Mouse (Mus musculus): ENCODE measurements around the gene Rnf187. TPM values are rescaled to one million over a fixed set of nuclear protein-coding genes. Genes with fewer than 3 reads are reported as not detected.

Gene Rnf187
- polyA plus RNA-seq, 1 experiment from 2014 or later, result 431 TPM

DNA sequence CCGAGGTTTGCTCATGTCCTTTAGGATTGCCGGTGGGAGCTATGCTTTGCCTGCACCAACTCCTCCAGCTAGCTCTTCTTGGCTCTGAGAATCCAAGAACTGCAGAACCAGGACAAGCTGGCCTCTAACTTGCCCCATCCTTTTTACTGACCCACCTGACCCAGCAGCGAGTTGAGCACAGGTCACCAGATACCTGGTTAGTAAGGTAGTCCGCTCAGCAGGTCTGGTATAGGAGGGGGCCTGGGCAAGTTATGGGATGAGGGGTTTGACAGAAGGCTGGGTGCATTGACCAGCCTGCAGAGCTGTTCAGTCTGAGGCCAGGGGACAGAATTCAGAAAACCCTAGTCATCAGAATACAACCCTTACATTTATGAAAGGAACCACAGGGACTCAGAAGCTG, 9.7 kb downstream of the Rnf187 start:
- Histone ChIP-seq H3K9ac (no peak overlapping the region), H3K9me3 (no peaks in the 10 kb centered on the region), H3K27me3 (no peaks in the 10 kb centered on the region), H3K36me3 (replicated peaks) (peaks cover 34% of the 10 kb centered on the region), H3K27ac (no peak overlapping the region), H3K4me1 (0 out of 2 replicates have a peak, but pooled peaks cover 8% of the 10 kb centered on the region), H3K4me3 (replicated peaks) (no peak overlapping the region), H3K4me2 (no peak overlapping the region)
- WGBS, result 77% methylated on average over 4 of the region's 4 CpGs
- ATAC-seq (ENCODE audit: low FRiP score), result no peak

GRCm38 (mm10) chr11:58927790-58928651, 10.7 kb downstream of the Rnf187 start:
- WGBS, result 40% methylated on average over 20 of the region's 20 CpGs
- Histone ChIP-seq H3K36me3 (replicated peaks) (peaks cover 24% of the 10 kb centered on the region), H3K27me3 (no peaks in the 10 kb centered on the region), H3K4me1 (0 out of 2 replicates have a peak, but pooled peaks cover 8% of the 10 kb centered on the region), H3K27ac (peak overlapping the region; percentile 2; the same call in 1 of the 2 replicates), H3K4me3 (replicated peaks) (0 out of 2 replicates have a peak overlapping the region, but pooled peaks have one; percentile 0), H3K9ac (no peak overlapping the region; the same call in 1 of the 2 replicates), H3K4me2 (peak overlapping the region; percentile 1), H3K9me3 (no peaks in the 10 kb centered on the region)
- peak; percentile 63 for ATAC-seq (ENCODE audit: low FRiP score)

GRCm38 (mm10) chr11:58927053-58927452, 11.7 kb downstream of the Rnf187 start:
- H3K4me1 ChIP-seq, result 0 out of 2 replicates have a peak, but pooled peaks cover 8% of the 10 kb centered on the region

GRCm38 (mm10) chr11:58926651-58927050, 12.1 kb downstream of the Rnf187 start:
- no peak overlapping the region for H3K9ac ChIP-seq
- no peak overlapping the region for H3K4me3 ChIP-seq (replicated peaks)
- H3K9me3 ChIP-seq, result no peaks in the 10 kb centered on the region
- ATAC-seq (ENCODE audit: low FRiP score), result no peak
- 0 out of 2 replicates have a peak, but pooled peaks cover 8% of the 10 kb centered on the region for H3K4me1 ChIP-seq
- 81% methylated on average over 2 of the region's 3 CpGs for WGBS
- H3K27me3 ChIP-seq, result no peaks in the 10 kb centered on the region
- peaks cover 10% of the 10 kb centered on the region for H3K36me3 ChIP-seq (replicated peaks)
- no peak overlapping the region for H3K27ac ChIP-seq
- H3K4me2 ChIP-seq, result no peak overlapping the region

More at GRCm38 (mm10) chr11:58927053-58927452, 11.7 kb downstream of the Rnf187 start:
- no peak overlapping the region for H3K4me2 ChIP-seq
- no peak overlapping the region for H3K4me3 ChIP-seq (replicated peaks)
- no peaks in the 10 kb centered on the region for H3K9me3 ChIP-seq
- ATAC-seq (ENCODE audit: low FRiP score), result no peak
- 78% methylated on average over 2 of the region's 2 CpGs for WGBS
- H3K36me3 ChIP-seq (replicated peaks), result peaks cover 14% of the 10 kb centered on the region
- H3K27ac ChIP-seq, result no peak overlapping the region
- no peak overlapping the region for H3K9ac ChIP-seq
- no peaks in the 10 kb centered on the region for H3K27me3 ChIP-seq

DNA sequence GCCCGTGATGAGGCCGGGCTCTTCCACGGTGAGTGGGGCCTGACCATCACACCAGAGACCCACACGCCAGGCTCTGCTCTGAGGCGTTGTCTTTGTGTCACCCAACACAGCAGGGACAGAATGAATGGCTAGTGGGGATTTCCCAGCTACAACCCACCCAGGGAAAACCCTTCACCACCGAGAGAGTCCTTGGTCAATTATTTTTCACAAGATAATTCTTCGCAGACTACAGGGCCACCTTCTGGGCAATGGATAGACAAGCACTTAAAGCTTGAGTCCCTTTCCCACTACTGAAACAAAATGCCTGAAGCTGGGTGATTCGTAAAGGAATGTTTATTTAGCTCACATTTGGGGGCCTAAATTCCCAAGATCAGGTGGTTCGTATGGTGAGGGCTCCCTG, 16.3 kb downstream of the Rnf187 start:
- no peak for ATAC-seq (ENCODE audit: low FRiP score)
- Histone ChIP-seq H3K27ac (no peak overlapping the region), H3K9me3 (no peaks in the 10 kb centered on the region), H3K27me3 (no peaks in the 10 kb centered on the region), H3K36me3 (replicated peaks) (no peaks in the 10 kb centered on the region), H3K4me3 (replicated peaks) (no peak overlapping the region), H3K4me1 (no peaks in the 10 kb centered on the region), H3K9ac (no peak overlapping the region), H3K4me2 (no peak overlapping the region)
- WGBS, result 82% methylated on average over 9 of the region's 9 CpGs

DNA sequence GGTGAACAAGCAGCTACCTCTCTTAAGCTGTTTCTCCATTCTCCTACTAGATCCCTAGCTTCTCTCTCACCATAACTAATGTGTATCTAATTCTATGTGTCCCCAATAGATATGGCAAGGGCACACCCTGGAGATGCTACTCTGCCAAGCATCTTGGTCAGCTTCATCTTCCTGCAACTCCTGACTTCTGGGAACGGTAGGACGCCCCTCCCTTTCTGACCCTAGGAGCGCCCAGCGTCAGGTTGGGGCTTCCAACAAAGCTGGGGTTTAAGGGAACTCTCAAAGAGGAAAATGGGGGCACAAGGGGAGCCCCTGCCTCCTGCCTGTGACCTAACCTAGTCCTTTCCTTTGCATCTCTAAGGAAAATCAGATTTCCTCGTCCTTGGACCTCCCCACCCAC, 20.0 kb downstream of the Rnf187 start:
- Histone ChIP-seq H3K36me3 (replicated peaks) (no peaks in the 10 kb centered on the region), H3K4me1 (no peaks in the 10 kb centered on the region), H3K9me3 (no peaks in the 10 kb centered on the region), H3K4me2 (no peak overlapping the region), H3K9ac (no peak overlapping the region), H3K27me3 (0 out of 2 replicates have a peak, but pooled peaks cover 5% of the 10 kb centered on the region), H3K4me3 (replicated peaks) (no peak overlapping the region), H3K27ac (no peak overlapping the region)
- WGBS, result 73% methylated on average over 5 of the region's 5 CpGs
- ATAC-seq (ENCODE audit: low FRiP score), result no peak

- Histone ChIP-seq H3K4me2 (no peak within 1 kb of the TSS), H3K9me3 (no peaks in the 10 kb centered on the region), H3K9ac (no peak within 1 kb of the TSS), H3K27me3 (0 out of 2 replicates have a peak, but pooled peaks cover 5% of the 10 kb centered on the region), H3K4me3 (replicated peaks) (no peak within 1 kb of the TSS), H3K27ac (no peak within 1 kb of the TSS), H3K36me3 (replicated peaks) (no peaks in the 10 kb centered on the region), H3K4me1 (no peaks in the 10 kb centered on the region)
- ATAC-seq (ENCODE audit: low FRiP score), result no peak
- WGBS, result 87% methylated on average over 12 of the region's 12 CpGs
Observed at GRCm38 (mm10) chr11:58917745-58918366, 20.9 kb downstream of the Rnf187 start, which contains the start of gene Btnl10. Gene Btnl10 (plus strand): TSS chr11:58917908.

GRCm38 (mm10) chr11:58916879-58917744, 21.6 kb downstream of the Rnf187 start:
- no peaks in the 10 kb centered on the region for H3K36me3 ChIP-seq (replicated peaks)
- no peaks in the 10 kb centered on the region for H3K4me1 ChIP-seq
- H3K27me3 ChIP-seq, result 0 out of 2 replicates have a peak, but pooled peaks cover 5% of the 10 kb centered on the region
- no peak overlapping the region for H3K4me3 ChIP-seq (replicated peaks)
- H3K4me2 ChIP-seq, result no peak overlapping the region
- no peak overlapping the region for H3K9ac ChIP-seq
- no peak for ATAC-seq (ENCODE audit: low FRiP score)
- 55% methylated on average over 14 of the region's 14 CpGs for WGBS
- no peak overlapping the region for H3K27ac ChIP-seq
- H3K9me3 ChIP-seq, result no peaks in the 10 kb centered on the region

DNA sequence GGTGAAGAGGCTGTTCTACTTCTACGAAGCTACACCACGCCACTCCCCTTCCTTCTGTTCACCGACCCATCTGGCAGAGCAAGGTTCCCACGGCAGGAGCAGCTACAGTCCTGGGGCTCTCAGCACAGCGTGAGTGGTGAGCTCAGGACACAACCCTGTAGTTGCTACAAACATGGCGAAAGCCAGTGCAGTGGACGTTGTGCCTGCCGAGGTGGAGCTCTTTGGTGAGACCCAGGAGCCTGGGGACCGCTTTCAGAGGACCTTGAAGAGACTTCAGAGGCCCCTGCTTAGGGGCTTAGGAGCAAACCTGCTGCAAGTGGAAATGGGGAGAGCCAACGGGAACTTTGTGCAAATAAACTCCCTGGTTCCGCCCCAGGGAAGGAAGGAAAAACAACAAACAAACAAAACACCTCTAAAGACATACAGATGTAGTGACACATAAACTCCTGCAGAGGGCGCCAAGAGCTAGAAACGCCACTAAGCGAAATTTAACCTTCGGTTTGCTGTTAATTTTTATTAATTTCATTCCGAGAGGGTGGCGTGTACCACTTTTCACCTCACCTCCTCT, 24.2 kb downstream of the Rnf187 start:
- WGBS, result 20% methylated on average over 17 of the region's 17 CpGs
- H3K36me3 ChIP-seq (replicated peaks), result no peaks in the 10 kb centered on the region
- H3K4me2 ChIP-seq, result peak overlapping the region; percentile 51
- H3K27ac ChIP-seq, result no peak overlapping the region
- peak overlapping the region; percentile 28 for H3K4me3 ChIP-seq (replicated peaks)
- no peaks in the 10 kb centered on the region for H3K9me3 ChIP-seq
- no peak for ATAC-seq (ENCODE audit: low FRiP score)
- peak overlapping the region; percentile 47 for H3K9ac ChIP-seq
- no peaks in the 10 kb centered on the region for H3K4me1 ChIP-seq
- 0 out of 2 replicates have a peak, but pooled peaks cover 5% of the 10 kb centered on the region for H3K27me3 ChIP-seq

GRCm38 (mm10) chr11:58913776-58914175, 24.9 kb downstream of the Rnf187 start:
- Histone ChIP-seq H3K9ac (no peak overlapping the region), H3K4me3 (replicated peaks) (no peak overlapping the region), H3K27ac (no peak overlapping the region), H3K36me3 (replicated peaks) (no peaks in the 10 kb centered on the region), H3K27me3 (0 out of 2 replicates have a peak, but pooled peaks cover 5% of the 10 kb centered on the region), H3K4me2 (no peak overlapping the region), H3K9me3 (no peaks in the 10 kb centered on the region), H3K4me1 (no peaks in the 10 kb centered on the region)
- 88% methylated on average over 1 of the region's 1 CpGs for WGBS
- no peak for ATAC-seq (ENCODE audit: low FRiP score)

GRCm38 (mm10) chr11:58904838-58905237, 33.9 kb downstream of the Rnf187 start:
- no peak overlapping the region for H3K27ac ChIP-seq
- no peak overlapping the region for H3K4me3 ChIP-seq (replicated peaks)
- no peaks in the 10 kb centered on the region for H3K9me3 ChIP-seq
- no peak overlapping the region for H3K4me2 ChIP-seq
- peaks cover 11% of the 10 kb centered on the region for H3K4me1 ChIP-seq
- H3K9ac ChIP-seq, result no peak overlapping the region
- H3K36me3 ChIP-seq (replicated peaks), result peaks cover 15% of the 10 kb centered on the region
- ATAC-seq (ENCODE audit: low FRiP score), result no peak
- 42% methylated on average over 6 of the region's 6 CpGs for WGBS
- H3K27me3 ChIP-seq, result no peaks in the 10 kb centered on the region
